Mouse (Mus musculus) heart, adult 2 months (tissue): ENCODE measurements around the gene Evl.

Source experiments
- CTCF ChIP-seq: fragments of 200-600 bp; IDR thresholded peaks from 2 replicates; pipeline ENCODE4 v1.8.1; 2022; ENCODE audit warnings: antibody characterized with exemption, mild to moderate bottlenecking, moderate library complexity
- POLR2A ChIP-seq: fragments of 200-500 bp; IDR thresholded peaks from 2 replicates; pipeline ENCODE4 v1.6.1; 2011; ENCODE audit warnings: mild to moderate bottlenecking, low read depth, low read length, control low read depth; ENCODE audit not compliant: insufficient read depth

- peak; percentile 46 for TF ChIP-seq CTCF
- TF ChIP-seq POLR2A = no peak
Measured at GRCm38 (mm10) chr12:108547251-108547875, 7.2 kb upstream of the Evl start.
